Mouse (Mus musculus) gastrocnemius, adult 18-20 months (tissue): ENCODE measurements around the gene Hdac11. TPM values are rescaled to one million over a fixed set of nuclear protein-coding genes. Genes with fewer than 3 reads are reported as not detected.
A peak's percentile ranks its signal among the peaks of the same experiment; 100 is the strongest.

Experiments
- DNase-seq: peaks from one replicate; pipeline ENCODE4 v3.0.0; 2021; ENCODE audit warnings: low spot score
- total RNA-seq, 2 experiments: library from RNA; stranded (reverse); gene quantifications; 2 replicates each; pipeline ENCODE4 v1.2.3; 2021

Hdac11 gene
- total RNA-seq, 2 experiments from 2014 or later = 6.7 to 7.2 TPM

GRCm38 (mm10) chr6:91167828-91168227 is 11.4 kb downstream of the Hdac11 start:
- no peak for DNase-seq

GRCm38 (mm10) chr6:91169129-91169528 is 12.7 kb downstream of the Hdac11 start:
- no peak for DNase-seq

GRCm38 (mm10) chr6:91171396-91171895 is 15.0 kb downstream of the Hdac11 start:
- DNase-seq = no peak

GRCm38 (mm10) chr6:91172381-91172780 is 15.9 kb downstream of the Hdac11 start:
- DNase-seq = no peak

- peak; percentile 74 for DNase-seq
These were observed 16.9 kb downstream of the Hdac11 start for GRCm38 (mm10) chr6:91173221-91173880.

- DNase-seq = no peak
These were observed 17.7 kb downstream of the Hdac11 start for GRCm38 (mm10) chr6:91174211-91174610.

GRCm38 (mm10) chr6:91180767-91181171 is 24.3 kb downstream of the Hdac11 start:
- DNase-seq = peak; percentile 53

- DNase-seq = peak; percentile 96
These were observed 24.9 kb downstream of the Hdac11 start for GRCm38 (mm10) chr6:91181320-91181719.

- DNase-seq = no peak
These were observed 25.6 kb downstream of the Hdac11 start for GRCm38 (mm10) chr6:91182075-91182490.

GRCm38 (mm10) chr6:91183041-91183440 is 26.6 kb downstream of the Hdac11 start:
- DNase-seq = no peak

GRCm38 (mm10) chr6:91183980-91184379 is 27.5 kb downstream of the Hdac11 start:
- peak; percentile 75 for DNase-seq

- DNase-seq = no peak
These were observed 28.3 kb downstream of the Hdac11 start for GRCm38 (mm10) chr6:91184776-91185175.

- peak; percentile 89 for DNase-seq
These were observed 29.0 kb downstream of the Hdac11 start for GRCm38 (mm10) chr6:91185502-91185901.

GRCm38 (mm10) chr6:91186161-91186931 is 29.9 kb downstream of the Hdac11 start:
- no peak for DNase-seq

- no peak for DNase-seq
These were observed 30.5 kb downstream of the Hdac11 start for GRCm38 (mm10) chr6:91186934-91187333.

GRCm38 (mm10) chr6:91187871-91188270 is 31.4 kb downstream of the Hdac11 start:
- DNase-seq = no peak

- no peak for DNase-seq
These were observed 33.5 kb downstream of the Hdac11 start for GRCm38 (mm10) chr6:91189971-91190370.

- DNase-seq = no peak
These were observed 35.0 kb downstream of the Hdac11 start for GRCm38 (mm10) chr6:91191465-91191864.

- DNase-seq = no peak
These were observed 36.0 kb downstream of the Hdac11 start for GRCm38 (mm10) chr6:91192421-91192820.

GRCm38 (mm10) chr6:91192851-91193545 is 36.5 kb downstream of the Hdac11 start:
- DNase-seq = no peak

GRCm38 (mm10) chr6:91198456-91198855 is 42.0 kb downstream of the Hdac11 start:
- no peak for DNase-seq
